Mouse (Mus musculus): Measurements from ENCODE around the gene R3hdm2. TPM values are rescaled to one million over a fixed set of nuclear protein-coding genes. Genes with fewer than 3 reads are reported as not detected.
A peak's percentile ranks its signal among the peaks of the same experiment; 100 is the strongest.

R3hdm2 gene
- total and polyA plus RNA-seq, 2 experiments from 2014 or later = 39.3 to 60.6 TPM

DNA sequence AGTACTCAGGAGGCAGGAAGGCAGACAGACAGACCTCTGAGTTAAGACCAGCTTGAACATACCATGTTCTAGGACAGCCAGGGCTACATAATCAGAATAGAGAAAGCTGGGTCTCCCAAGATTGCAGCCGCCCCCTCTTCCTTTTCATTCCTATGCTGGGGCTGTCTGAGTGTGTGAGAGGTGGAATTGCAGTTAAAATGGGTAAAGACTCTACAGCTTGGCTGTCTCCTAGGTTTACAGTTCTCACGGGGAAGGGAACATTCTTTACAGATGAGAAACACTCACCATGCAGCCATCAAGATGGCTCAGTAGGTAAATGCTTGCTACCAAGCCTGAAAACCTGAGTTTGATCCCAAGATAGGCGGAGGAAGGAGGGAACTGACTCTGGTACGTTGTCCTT lies 119.9 kb downstream of the R3hdm2 start:
- no peaks in the 10 kb centered on the region for H3K9me3 ChIP-seq (ENCODE audit: low read length)
- H3K27me3 ChIP-seq (ENCODE audit: insufficient read depth, low read length) = no peaks in the 10 kb centered on the region
- DNase-seq (ENCODE audit: low spot score) (no peak), ATAC-seq (no peak)
- H3K27ac ChIP-seq = no peak overlapping the region
- peaks cover 28% of the 10 kb centered on the region; the same call in 1 of the 2 replicates for H3K36me3 ChIP-seq (ENCODE audit: insufficient read depth, low read length)
- no peak for TF ChIP-seq CTCF (IDR thresholded peaks at IDR 0.05; ENCODE audit: low read depth)
- H3K4me1 ChIP-seq (ENCODE audit: insufficient read depth, low read length) = no peaks in the 10 kb centered on the region
- no peak overlapping the region for H3K4me2 ChIP-seq (ENCODE audit: low read depth, low read length)
- WGBS = 90% methylated on average over 4 of the region's 4 CpGs
- H3K4me3 ChIP-seq (ENCODE audit: low read length) = no peak overlapping the region
- H3K9ac ChIP-seq (replicated peaks; ENCODE audit: low read length) = no peak overlapping the region

DNA sequence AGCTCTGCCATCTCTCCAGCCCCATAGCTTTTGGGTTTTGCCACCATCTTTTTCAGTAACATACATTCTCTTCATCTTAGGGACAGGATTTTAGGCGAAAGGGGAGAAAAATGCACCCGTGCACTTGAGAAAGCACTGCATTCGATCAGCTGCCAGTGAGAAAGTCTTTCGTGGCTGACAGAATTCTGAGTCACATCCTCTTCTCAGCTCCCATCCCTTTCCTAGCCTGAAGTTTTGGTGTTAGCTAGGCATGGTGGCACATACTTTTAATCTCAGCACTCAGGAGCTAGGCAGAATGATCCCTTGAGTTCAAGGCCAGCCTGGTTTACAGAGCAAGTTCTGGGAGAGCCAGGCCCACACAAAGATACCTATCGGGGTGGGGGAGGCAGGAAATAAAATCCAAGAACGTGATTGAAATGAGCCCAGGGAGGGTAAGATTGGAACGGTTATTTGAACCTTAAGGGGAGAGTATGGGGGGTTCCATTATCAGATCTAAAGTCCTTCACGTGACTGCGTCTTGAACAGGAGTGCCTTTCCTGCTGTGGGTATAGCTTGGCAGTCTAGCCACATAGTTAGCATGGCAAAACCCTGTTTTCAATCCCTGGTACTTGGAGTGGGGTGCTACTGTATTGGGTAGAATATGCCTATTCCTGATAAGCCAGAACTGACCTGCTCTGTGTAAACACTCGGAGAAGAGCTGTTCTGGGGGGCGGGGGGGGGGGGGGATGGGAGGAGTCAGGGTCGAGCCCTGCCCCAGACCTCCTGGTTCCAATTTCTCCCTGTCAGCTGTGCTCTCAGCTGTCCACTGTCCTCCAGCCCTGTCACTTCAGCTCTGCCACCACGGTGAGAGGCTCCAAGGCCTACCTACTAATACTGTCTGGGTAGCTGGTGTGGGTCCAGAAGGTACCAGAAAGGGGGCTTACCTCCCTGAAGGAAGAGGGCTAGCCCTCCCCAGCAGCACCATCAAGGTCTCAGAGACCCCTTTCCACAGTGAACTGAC lies 121.1 kb downstream of the R3hdm2 start, which contains the start of gene Stac3:
Gene Stac3, plus strand, starts transcription at position 793 of the 1,000 bp plus-strand sequence.
- H3K4me2 ChIP-seq (ENCODE audit: low read depth, low read length) = no peak within 1 kb of the TSS
- H3K9ac ChIP-seq (replicated peaks; ENCODE audit: low read length) = no peak within 1 kb of the TSS
- H3K27me3 ChIP-seq (ENCODE audit: insufficient read depth, low read length) = no peaks in the 10 kb centered on the region
- no peak within 1 kb of the TSS for H3K27ac ChIP-seq
- TF ChIP-seq CTCF (IDR thresholded peaks at IDR 0.05; ENCODE audit: low read depth) = no peak
- H3K9me3 ChIP-seq (ENCODE audit: low read length) = no peaks in the 10 kb centered on the region
- H3K36me3 ChIP-seq (ENCODE audit: insufficient read depth, low read length) = peaks cover 20% of the 10 kb centered on the region; the same call in 1 of the 2 replicates
- WGBS = 77% methylated on average over 13 of the region's 13 CpGs
- H3K4me1 ChIP-seq (ENCODE audit: insufficient read depth, low read length) = no peaks in the 10 kb centered on the region
- DNase-seq (ENCODE audit: low spot score) (no peak), ATAC-seq (no peak)
- no peak within 1 kb of the TSS for H3K4me3 ChIP-seq (ENCODE audit: low read length)

DNA sequence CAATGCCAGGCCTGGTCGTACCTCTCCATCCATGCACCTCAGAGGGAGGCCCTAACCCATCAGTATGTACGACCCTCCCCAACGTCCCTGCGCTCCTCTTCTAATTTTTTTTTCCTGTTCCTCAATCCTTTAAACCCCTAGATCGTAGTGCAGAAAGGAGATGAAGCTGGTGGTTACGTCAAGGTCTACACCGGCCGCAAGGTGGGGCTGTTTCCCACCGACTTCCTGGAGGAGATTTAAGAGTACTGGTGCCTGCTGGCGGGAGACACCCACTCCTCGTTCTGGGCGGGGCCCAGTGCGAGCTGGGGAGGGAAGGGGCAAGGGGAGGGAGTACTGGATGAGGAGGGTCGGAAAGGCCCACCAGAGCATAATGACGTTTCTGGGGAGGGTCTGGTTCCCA lies 128.1 kb downstream of the R3hdm2 start:
- Histone ChIP-seq H3K9me3 (ENCODE audit: low read length) (no peaks in the 10 kb centered on the region), H3K4me3 (ENCODE audit: low read length) (no peak overlapping the region), H3K36me3 (ENCODE audit: insufficient read depth, low read length) (no peaks in the 10 kb centered on the region), H3K9ac (replicated peaks; ENCODE audit: low read length) (0 out of 2 replicates have a peak overlapping the region, but pooled peaks have one; percentile 25), H3K27me3 (ENCODE audit: insufficient read depth, low read length) (no peaks in the 10 kb centered on the region), H3K27ac (peak overlapping the region; percentile 22; the same call in 1 of the 2 replicates), H3K4me1 (ENCODE audit: insufficient read depth, low read length) (peaks cover 30% of the 10 kb centered on the region), H3K4me2 (ENCODE audit: low read depth, low read length) (peak overlapping the region; percentile 61)
- ATAC-seq = no peak
- WGBS = 6% methylated on average over 15 of the region's 15 CpGs
- TF ChIP-seq CTCF (IDR thresholded peaks at IDR 0.05; ENCODE audit: low read depth) = peak; percentile 82
- peak; percentile 89 for DNase-seq (ENCODE audit: low spot score)

DNA sequence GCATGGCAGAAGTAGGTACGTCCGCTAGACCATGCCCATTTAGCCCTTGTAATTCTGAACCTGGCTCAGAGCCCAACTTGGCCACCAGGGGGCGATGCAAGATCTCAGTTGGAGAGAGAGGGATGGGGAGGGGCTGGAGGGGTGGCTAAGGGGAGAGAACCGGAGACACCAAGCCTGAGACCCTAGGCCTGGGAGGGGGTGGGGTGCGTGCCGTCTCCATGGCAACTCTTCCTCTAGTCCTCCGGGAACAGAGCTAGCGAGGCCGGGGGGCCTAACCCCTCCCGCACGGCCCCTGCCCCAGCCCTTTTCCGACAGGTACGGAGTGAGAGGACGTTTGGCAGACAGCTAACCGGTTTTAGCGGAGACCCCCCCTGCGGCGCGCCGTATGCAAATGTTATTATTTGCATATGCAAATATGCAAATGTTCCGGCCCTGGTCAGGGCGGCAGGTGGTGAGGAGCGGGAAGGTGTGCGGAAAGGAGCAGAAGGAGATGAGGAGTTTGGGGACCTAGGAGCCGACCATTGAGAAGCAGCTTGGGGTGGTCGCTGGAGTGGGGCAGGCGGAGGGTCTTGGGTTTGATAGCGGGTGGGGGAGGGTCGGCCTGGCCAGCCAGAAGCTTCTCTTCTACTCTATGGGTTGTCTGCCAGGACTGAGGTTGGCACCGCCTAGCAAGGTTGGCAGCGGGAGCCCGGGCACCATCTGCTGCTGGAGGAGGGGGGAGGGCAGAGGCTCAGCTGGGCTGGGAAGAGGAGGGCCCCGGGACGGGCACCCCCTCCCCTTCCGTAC lies 129.1 kb downstream of the R3hdm2 start:
- 1% methylated on average over 35 of the region's 35 CpGs for WGBS
- H3K27ac ChIP-seq = peak overlapping the region; percentile 98

DNA sequence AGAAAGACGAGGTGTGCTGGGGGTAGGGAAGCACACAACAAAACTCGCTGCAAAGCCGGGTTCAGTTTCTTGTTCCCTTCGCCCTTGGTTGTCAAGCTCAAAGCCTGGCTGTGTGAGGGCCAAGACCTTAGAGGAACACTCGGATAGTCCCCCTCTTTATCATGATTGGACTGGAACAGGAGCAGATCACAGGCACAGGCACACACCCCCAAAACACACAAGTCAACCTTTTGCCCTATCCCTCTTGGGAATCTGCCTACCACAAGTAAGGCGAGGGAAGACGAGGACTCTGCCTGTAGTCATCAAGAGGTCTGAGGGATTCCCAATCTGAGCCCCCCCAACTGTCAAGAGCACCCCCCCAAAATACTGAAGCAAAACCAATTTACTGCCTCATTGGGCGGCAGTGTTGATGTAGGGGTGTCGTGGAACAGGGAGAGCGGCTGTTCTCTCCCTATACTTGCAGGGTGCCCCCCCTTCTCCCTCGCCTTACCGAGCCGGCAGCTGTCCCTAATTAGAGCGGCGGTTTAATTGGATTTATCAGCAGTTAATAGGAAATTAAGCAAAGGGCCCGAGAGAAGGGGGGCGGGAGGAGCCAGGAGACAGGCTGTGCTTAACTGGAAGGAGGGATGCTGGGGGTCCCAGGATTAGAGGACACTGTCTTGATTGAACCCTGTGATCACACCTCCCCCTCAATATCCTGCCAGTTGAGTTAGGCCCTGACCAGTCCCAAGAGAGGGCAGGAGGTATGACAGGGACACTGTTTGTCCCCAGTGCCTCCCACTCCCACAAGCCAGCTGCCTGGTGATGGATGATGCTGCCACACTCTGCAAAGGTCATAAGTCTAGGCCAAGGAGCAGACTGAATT lies 129.9 kb downstream of the R3hdm2 start:
- peak overlapping the region; percentile 32 for H3K4me3 ChIP-seq (ENCODE audit: low read length)
- peaks cover 34% of the 10 kb centered on the region for H3K4me1 ChIP-seq (ENCODE audit: insufficient read depth, low read length)
- no peaks in the 10 kb centered on the region for H3K36me3 ChIP-seq (ENCODE audit: insufficient read depth, low read length)
- H3K9me3 ChIP-seq (ENCODE audit: low read length) = no peaks in the 10 kb centered on the region
- H3K27me3 ChIP-seq (ENCODE audit: insufficient read depth, low read length) = no peaks in the 10 kb centered on the region
- DNase-seq (ENCODE audit: low spot score) = peak; percentile 84
- 12% methylated on average over 17 of the region's 17 CpGs for WGBS
- H3K27ac ChIP-seq = peak overlapping the region; percentile 98
- peak overlapping the region; percentile 73; the same call in 1 of the 2 replicates for H3K9ac ChIP-seq (replicated peaks; ENCODE audit: low read length)
- peak; percentile 8; the same call in 1 of the 2 replicates for ATAC-seq
- H3K4me2 ChIP-seq (ENCODE audit: low read depth, low read length) = peak overlapping the region; percentile 61
- no peak for TF ChIP-seq CTCF (IDR thresholded peaks at IDR 0.05; ENCODE audit: low read depth)

More for the DNA sequence above, 129.1 kb downstream of the R3hdm2 start:
- no peaks in the 10 kb centered on the region for H3K9me3 ChIP-seq (ENCODE audit: low read length)
- peak overlapping the region; percentile 39; the same call in 1 of the 2 replicates for H3K9ac ChIP-seq (replicated peaks; ENCODE audit: low read length)
- peaks cover 34% of the 10 kb centered on the region for H3K4me1 ChIP-seq (ENCODE audit: insufficient read depth, low read length)
- no peaks in the 10 kb centered on the region for H3K27me3 ChIP-seq (ENCODE audit: insufficient read depth, low read length)
- peak; percentile 94 for TF ChIP-seq CTCF (IDR thresholded peaks at IDR 0.05; ENCODE audit: low read depth)
- H3K36me3 ChIP-seq (ENCODE audit: insufficient read depth, low read length) = no peaks in the 10 kb centered on the region
- peak; percentile 97 for DNase-seq (ENCODE audit: low spot score)
- peak overlapping the region; percentile 32 for H3K4me3 ChIP-seq (ENCODE audit: low read length)
- peak; percentile 76 for ATAC-seq
- peak overlapping the region; percentile 61 for H3K4me2 ChIP-seq (ENCODE audit: low read depth, low read length)

Measured in hindbrain, postnatal 0 days (tissue).